Mouse (Mus musculus) liver, embryonic 14 days (tissue): ENCODE results near the gene Arid3b. TPM values are rescaled to one million over a fixed set of nuclear protein-coding genes. Genes with fewer than 3 reads are reported as not detected.

Source experiments
- polyA plus RNA-seq: library from polyadenylated mRNA; depleted of rRNA; stranded (reverse); fragments of >200 nt; gene quantifications from 2 replicates; pipeline ENCODE4 v1.2.3, GENCODE M21; 2012; rRNA removed

Arid3b gene
- polyA plus RNA-seq = 6.5 and 8.1 TPM in 2 replicates

DNA sequence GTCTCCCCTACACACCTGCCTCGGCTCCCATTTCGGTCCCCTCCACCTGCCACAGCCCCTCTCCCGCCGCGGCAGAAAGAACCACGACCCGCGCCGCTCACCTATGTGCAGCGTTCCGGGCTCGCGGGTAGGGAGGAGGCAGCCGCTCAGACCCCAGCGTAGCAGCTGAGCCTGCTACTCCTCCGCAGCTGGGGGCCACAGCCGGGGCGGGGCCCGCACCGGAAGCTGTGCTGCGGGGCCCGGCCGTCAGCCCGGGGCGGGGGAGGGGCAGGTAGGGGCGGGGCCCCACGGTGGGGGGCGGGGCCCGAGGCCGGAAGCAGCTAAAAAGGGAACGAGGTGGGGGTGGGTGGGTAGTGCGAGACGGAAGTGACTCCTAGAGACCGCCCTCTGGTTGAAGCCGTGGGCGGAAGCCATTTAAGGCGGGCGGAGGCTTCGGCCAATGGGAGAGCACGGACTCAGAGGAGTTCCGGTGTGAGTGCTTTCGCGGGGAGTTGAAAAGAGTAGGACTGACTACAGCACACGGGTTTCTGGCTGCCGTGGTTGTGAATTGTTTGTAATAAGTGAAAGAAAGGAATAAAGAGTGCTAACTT is at the start of gene Arid3b:
TSS of gene Arid3b (minus strand) at position 213 of the 590 bp plus-strand sequence.

GRCm38 (mm10) chr9:57765364-57766351 is 70.9 kb downstream of the Arid3b start, which contains the start of gene Clk3:
Gene Clk3 (minus strand): TSS chr9:57765860.

Other genes with a start within 250 kb of the Arid3b start
- 3.5 and 3.6 TPM in 2 replicates for gene Ulk3, start 247.3 kb downstream of the Arid3b start, polyA plus RNA-seq
- not detected in 2 replicates for gene Cplx3, start 230.5 kb downstream of the Arid3b start, polyA plus RNA-seq
- gene Lman1l, start 216.0 kb downstream of the Arid3b start, polyA plus RNA-seq = 0.01 TPM in 1 of 2 replicates, not detected in the other
- 24.7 and 27.4 TPM in 2 replicates for gene Csk, start 183.2 kb downstream of the Arid3b start, polyA plus RNA-seq
- 0.08 TPM in 2 replicates for gene Cyp1a2, start 153.1 kb downstream of the Arid3b start, polyA plus RNA-seq
- 0.12 TPM in 2 replicates for gene Cyp1a1, start 148.9 kb downstream of the Arid3b start, polyA plus RNA-seq
- 6.1 and 7.4 TPM in 2 replicates for gene Edc3, start 128.3 kb downstream of the Arid3b start, polyA plus RNA-seq
- 116 and 134 TPM in 2 replicates for gene Clk3, start 70.9 kb downstream of the Arid3b start, polyA plus RNA-seq
- 22.7 and 27.6 TPM in 2 replicates for gene Ubl7, start 74.2 kb upstream of the Arid3b start, polyA plus RNA-seq
- gene Sema7a, start 103.3 kb upstream of the Arid3b start, polyA plus RNA-seq = 0.10 and 0.14 TPM in 2 replicates
- gene Cyp11a1, start 169.6 kb upstream of the Arid3b start, polyA plus RNA-seq = 0.21 and 0.23 TPM in 2 replicates
- gene Stra6, start 227.0 kb upstream of the Arid3b start, polyA plus RNA-seq = 0.03 and 0.05 TPM in 2 replicates